Mouse (Mus musculus): Measurements from ENCODE around the gene Lrfn1.

The Lrfn1 gene

GRCm38 (mm10) chr7:28451531-28452360 lies at the start of gene Lrfn1:
TSS of gene Lrfn1 (plus strand) at chr7:28451980.
- peak; percentile 48 for DNase-seq

- no peak for DNase-seq
Observed at GRCm38 (mm10) chr7:28410841-28411475, 40.8 kb upstream of the Lrfn1 start.

- DNase-seq = no peak
Observed at GRCm38 (mm10) chr7:28412826-28413225, 39.0 kb upstream of the Lrfn1 start.

GRCm38 (mm10) chr7:28417368-28417767 lies 34.4 kb upstream of the Lrfn1 start:
- no peak for DNase-seq

- DNase-seq = no peak
Observed at GRCm38 (mm10) chr7:28418096-28418670, 33.6 kb upstream of the Lrfn1 start.

- no peak for DNase-seq
Observed at GRCm38 (mm10) chr7:28419416-28419815, 32.4 kb upstream of the Lrfn1 start.

GRCm38 (mm10) chr7:28423018-28423417 lies 28.8 kb upstream of the Lrfn1 start:
- DNase-seq = no peak

- no peak for DNase-seq
Observed at GRCm38 (mm10) chr7:28427738-28428137, 24.0 kb upstream of the Lrfn1 start.

- no peak for DNase-seq
Observed at GRCm38 (mm10) chr7:28430512-28430911, 21.3 kb upstream of the Lrfn1 start.

- no peak for DNase-seq
Observed at GRCm38 (mm10) chr7:28432252-28432651, 19.5 kb upstream of the Lrfn1 start.

- peak; percentile 52 for DNase-seq
Observed at GRCm38 (mm10) chr7:28435660-28436259, 16.0 kb upstream of the Lrfn1 start.

- DNase-seq = peak; percentile 100
Observed at GRCm38 (mm10) chr7:28436271-28436904, 15.4 kb upstream of the Lrfn1 start.

- DNase-seq = peak; percentile 74
Observed at GRCm38 (mm10) chr7:28436932-28437570, 14.7 kb upstream of the Lrfn1 start, which contains the start of gene Gmfg. TSS of gene Gmfg (plus strand) at chr7:28437447.

- no peak for DNase-seq
Observed at GRCm38 (mm10) chr7:28437964-28438363, 13.8 kb upstream of the Lrfn1 start.

- DNase-seq = no peak
Observed at GRCm38 (mm10) chr7:28438771-28439170, 13.0 kb upstream of the Lrfn1 start.

- DNase-seq = no peak
Observed at GRCm38 (mm10) chr7:28440739-28441138, 11.0 kb upstream of the Lrfn1 start.

- DNase-seq = no peak
Observed at GRCm38 (mm10) chr7:28441776-28442485, 9.8 kb upstream of the Lrfn1 start.

- no peak for DNase-seq
Observed at GRCm38 (mm10) chr7:28442688-28443087, 9.1 kb upstream of the Lrfn1 start.

GRCm38 (mm10) chr7:28444344-28444974 lies 7.3 kb upstream of the Lrfn1 start:
- no peak for DNase-seq

GRCm38 (mm10) chr7:28446446-28446845 lies 5.3 kb upstream of the Lrfn1 start:
- peak; percentile 87 for DNase-seq

Measured in cerebellum, adult 8-10 months (tissue).